Comparison of ENCODE assay signal across 10 mouse cellular contexts in genomic region chr17:5494832-5495231, GRCm38 (mm10). TPM values are rescaled to one million over a fixed set of nuclear protein-coding genes. Genes with fewer than 3 reads are reported as not detected.
DNase-seq lines count a peak whose midpoint lies in the region; ATAC-seq and TF ChIP-seq lines count a peak whose summit lies in the region.
"Had no signal": no experiment of that assay in that cellular context is flagged by ENCODE, and none has a peak within 500 bp of the region (broad histone marks: within the 10 kb centered on the region; RNA-seq: fewer than 3 reads in every experiment).

No protein-coding gene starts in this region.

- peaks cover 28% of the 10 kb centered on the region for H3K27me3 ChIP-seq in forebrain, embryonic 12.5 days
- peaks cover 12% of the 10 kb centered on the region for H3K27me3 ChIP-seq in forebrain, embryonic 11.5 days (ENCODE audit: control insufficient read depth, insufficient read depth, low read length)
- peaks cover 15% of the 10 kb centered on the region for H3K27me3 ChIP-seq in lung, embryonic 14.5 days (ENCODE audit: insufficient read depth, low read length)
- H3K27me3 ChIP-seq in limb, embryonic 13.5 days, result peaks cover 29% of the 10 kb centered on the region
- H3K27me3 ChIP-seq in neural tube, embryonic 15.5 days (replicated peaks), result no peaks in the 10 kb centered on the region

- no peak for DNase-seq in forebrain, embryonic 11.5 days (ENCODE audit: low spot score)
- no peak for DNase-seq in lung, embryonic 14.5 days
- DNase-seq in lung, postnatal 25 days (ENCODE audit: low spot score), result no peak
- no peak for DNase-seq in adrenal gland, postnatal 4 days (ENCODE audit: low spot score in 2 of 2)
- DNase-seq in left cerebral cortex, postnatal 14 days (ENCODE audit: low spot score in 2 of 2), result no peak
- DNase-seq: cerebellum, postnatal 14 days; lung, adult 2 months had no signal

- WGBS in forebrain, embryonic 12.5 days, result 89% methylated on average over 7 of the region's 7 CpGs
- WGBS in forebrain, embryonic 11.5 days, result 86% methylated on average over 7 of the region's 7 CpGs
- WGBS in lung, embryonic 14.5 days, result 80% methylated on average over 7 of the region's 7 CpGs
- 78% methylated on average over 7 of the region's 7 CpGs for WGBS in limb, embryonic 13.5 days
- WGBS in neural tube, embryonic 15.5 days, result 86% methylated on average over 7 of the region's 7 CpGs

- H3K9ac ChIP-seq in forebrain, embryonic 12.5 days, result no peak overlapping the region
- H3K9ac ChIP-seq in forebrain, embryonic 11.5 days (ENCODE audit: low read length), result no peak overlapping the region
- H3K9ac ChIP-seq in lung, embryonic 14.5 days, result no peak overlapping the region
- H3K9ac ChIP-seq in limb, embryonic 13.5 days, result no peak overlapping the region
- H3K9ac ChIP-seq in neural tube, embryonic 15.5 days (replicated peaks), result no peak overlapping the region

- peak overlapping the region; percentile 85; the same call in 1 of the 2 replicates for H3K4me2 ChIP-seq in forebrain, embryonic 12.5 days
- H3K4me2 ChIP-seq in forebrain, embryonic 11.5 days (ENCODE audit: low read depth, low read length, severe bottlenecking), result no peak overlapping the region
- peak overlapping the region; percentile 100 for H3K4me2 ChIP-seq in lung, embryonic 14.5 days
- peak overlapping the region; percentile 99 for H3K4me2 ChIP-seq in limb, embryonic 13.5 days (replicated peaks)
- H3K4me2 ChIP-seq in neural tube, embryonic 15.5 days, result peak overlapping the region; percentile 77

- H3K27ac ChIP-seq in forebrain, embryonic 12.5 days, result no peak overlapping the region
- no peak overlapping the region for H3K27ac ChIP-seq in forebrain, embryonic 11.5 days (ENCODE audit: low read depth, low read length)
- H3K27ac ChIP-seq in lung, embryonic 14.5 days (ENCODE audit: low read depth), result no peak overlapping the region
- H3K27ac ChIP-seq in limb, embryonic 13.5 days, result no peak overlapping the region
- no peak overlapping the region for H3K27ac ChIP-seq in neural tube, embryonic 15.5 days (replicated peaks)

- no peak for ATAC-seq in forebrain, embryonic 12.5 days (ENCODE audit: low FRiP score)
- no peak for ATAC-seq in forebrain, embryonic 11.5 days (replicated peaks; ENCODE audit: low FRiP score)
- ATAC-seq in lung, embryonic 14.5 days (ENCODE audit: insufficient read depth), result no peak
- no peak for ATAC-seq in limb, embryonic 13.5 days (ENCODE audit: low FRiP score, low read depth)
- ATAC-seq in neural tube, embryonic 15.5 days (ENCODE audit: low FRiP score), result no peak

- no peaks in the 10 kb centered on the region for H3K9me3 ChIP-seq in forebrain, embryonic 12.5 days
- H3K9me3 ChIP-seq in forebrain, embryonic 11.5 days (ENCODE audit: control insufficient read depth, low read length), result no peaks in the 10 kb centered on the region
- no peaks in the 10 kb centered on the region for H3K9me3 ChIP-seq in lung, embryonic 14.5 days (ENCODE audit: low read depth, low read length)
- H3K9me3 ChIP-seq in limb, embryonic 13.5 days, result no peaks in the 10 kb centered on the region
- no peaks in the 10 kb centered on the region for H3K9me3 ChIP-seq in neural tube, embryonic 15.5 days (replicated peaks)

- H3K4me1 ChIP-seq in forebrain, embryonic 12.5 days, result peaks cover 16% of the 10 kb centered on the region
- H3K4me1 ChIP-seq in forebrain, embryonic 11.5 days (replicated peaks; ENCODE audit: control insufficient read depth, insufficient read depth, low read length), result peaks cover 5% of the 10 kb centered on the region; the same call in 1 of the 2 replicates
- H3K4me1 ChIP-seq in lung, embryonic 14.5 days (ENCODE audit: insufficient read depth), result peaks cover 5% of the 10 kb centered on the region; the same call in 1 of the 2 replicates
- H3K4me1 ChIP-seq in limb, embryonic 13.5 days, result peaks cover 12% of the 10 kb centered on the region
- H3K4me1 ChIP-seq in neural tube, embryonic 15.5 days, result peaks cover 38% of the 10 kb centered on the region

- no peak overlapping the region for H3K4me3 ChIP-seq in forebrain, embryonic 12.5 days (replicated peaks)
- H3K4me3 ChIP-seq in forebrain, embryonic 11.5 days (ENCODE audit: low read depth, low read length), result no peak overlapping the region
- peak overlapping the region; percentile 69; the same call in 1 of the 2 replicates for H3K4me3 ChIP-seq in lung, embryonic 14.5 days (ENCODE audit: low read depth, low read length)
- no peak overlapping the region for H3K4me3 ChIP-seq in limb, embryonic 13.5 days
- peak overlapping the region; percentile 70 for H3K4me3 ChIP-seq in neural tube, embryonic 15.5 days (replicated peaks)

- no peaks in the 10 kb centered on the region for H3K36me3 ChIP-seq in forebrain, embryonic 12.5 days (replicated peaks)
- no peaks in the 10 kb centered on the region for H3K36me3 ChIP-seq in forebrain, embryonic 11.5 days (ENCODE audit: control insufficient read depth, insufficient read depth, low read length)
- no peaks in the 10 kb centered on the region for H3K36me3 ChIP-seq in lung, embryonic 14.5 days (ENCODE audit: insufficient read depth)
- H3K36me3 ChIP-seq in limb, embryonic 13.5 days, result no peaks in the 10 kb centered on the region
- no peaks in the 10 kb centered on the region for H3K36me3 ChIP-seq in neural tube, embryonic 15.5 days

- TF ChIP-seq CTCF in lung, embryonic 14.5 days (IDR thresholded peaks at IDR 0.05; ENCODE audit: low read depth), result no peak

- intact Hi-C loops in left cerebral cortex, postnatal 14 days (cut with DNase I), result loop anchor here (5.0 kb wide), 2 partner anchors 37 to 252 kb away; no protein-coding TSS in a partner anchor

RNA-seq across cellular contexts. Expression of gene Zdhhc14, which starts 2.5 kb away (rescaled TPM):
- 3.2 and 3.4 TPM in 2 replicates for polyA plus RNA-seq in forebrain, embryonic 12.5 days (2016; fragmentation: Nextera tagmentation; extraction: Ambion mirVana)
- 2.3 and 2.4 TPM in 2 replicates for polyA plus RNA-seq in forebrain, embryonic 11.5 days (2014; fragmentation: Nextera tagmentation; extraction: Ambion mirVana)
- polyA plus RNA-seq in lung, embryonic 14.5 days (2014; fragmentation: Nextera tagmentation; extraction: Ambion mirVana), result 0.92 and 1.6 TPM in 2 replicates
- 2.7 and 2.9 TPM in 2 replicates for polyA plus RNA-seq in limb, embryonic 13.5 days (2015; fragmentation: Nextera tagmentation; extraction: Ambion mirVana)
- polyA plus RNA-seq in neural tube, embryonic 15.5 days (2015; fragmentation: Nextera tagmentation; extraction: Ambion mirVana), result 11.3 and 13.4 TPM in 2 replicates
- 1 to 10 TPM; 7.6 to 8.2 TPM for total RNA-seq in adrenal gland, postnatal 4 days (2021)
- total RNA-seq in left cerebral cortex, postnatal 14 days (2021), result 10 to 100 TPM; 41.1 to 41.3 TPM

RNA-seq across cellular contexts. Expression of gene Tmem242, which starts 54.8 kb away (rescaled TPM):
- polyA plus RNA-seq in forebrain, embryonic 12.5 days (2016; fragmentation: Nextera tagmentation; extraction: Ambion mirVana), result 109 and 114 TPM in 2 replicates
- polyA plus RNA-seq in forebrain, embryonic 11.5 days (2014; fragmentation: Nextera tagmentation; extraction: Ambion mirVana), result 140 and 141 TPM in 2 replicates
- polyA plus RNA-seq in lung, embryonic 14.5 days (2014; fragmentation: Nextera tagmentation; extraction: Ambion mirVana), result 127 and 130 TPM in 2 replicates
- polyA plus RNA-seq in limb, embryonic 13.5 days (2015; fragmentation: Nextera tagmentation; extraction: Ambion mirVana), result 135 and 136 TPM in 2 replicates
- 112 and 114 TPM in 2 replicates for polyA plus RNA-seq in neural tube, embryonic 15.5 days (2015; fragmentation: Nextera tagmentation; extraction: Ambion mirVana)
- total RNA-seq in adrenal gland, postnatal 4 days (2021), result 100 to 1,000 TPM; 113 to 116 TPM
- 10 to 100 TPM; 89.9 to 94.8 TPM for total RNA-seq in left cerebral cortex, postnatal 14 days (2021)

Comparison
In these comparisons a context has a peak if more than half of its experiments do, and no peak if none do; other contexts are left out.
1. H3K4me3 ChIP-seq: peak in lung, embryonic 14.5 days (single experiment) and neural tube, embryonic 15.5 days (single experiment); none in forebrain, embryonic 12.5 days (single experiment), forebrain, embryonic 11.5 days (single experiment) and limb, embryonic 13.5 days (single experiment).